Mouse (Mus musculus): ENCODE measurements around the gene Iars2.

Gene Iars2

DNA sequence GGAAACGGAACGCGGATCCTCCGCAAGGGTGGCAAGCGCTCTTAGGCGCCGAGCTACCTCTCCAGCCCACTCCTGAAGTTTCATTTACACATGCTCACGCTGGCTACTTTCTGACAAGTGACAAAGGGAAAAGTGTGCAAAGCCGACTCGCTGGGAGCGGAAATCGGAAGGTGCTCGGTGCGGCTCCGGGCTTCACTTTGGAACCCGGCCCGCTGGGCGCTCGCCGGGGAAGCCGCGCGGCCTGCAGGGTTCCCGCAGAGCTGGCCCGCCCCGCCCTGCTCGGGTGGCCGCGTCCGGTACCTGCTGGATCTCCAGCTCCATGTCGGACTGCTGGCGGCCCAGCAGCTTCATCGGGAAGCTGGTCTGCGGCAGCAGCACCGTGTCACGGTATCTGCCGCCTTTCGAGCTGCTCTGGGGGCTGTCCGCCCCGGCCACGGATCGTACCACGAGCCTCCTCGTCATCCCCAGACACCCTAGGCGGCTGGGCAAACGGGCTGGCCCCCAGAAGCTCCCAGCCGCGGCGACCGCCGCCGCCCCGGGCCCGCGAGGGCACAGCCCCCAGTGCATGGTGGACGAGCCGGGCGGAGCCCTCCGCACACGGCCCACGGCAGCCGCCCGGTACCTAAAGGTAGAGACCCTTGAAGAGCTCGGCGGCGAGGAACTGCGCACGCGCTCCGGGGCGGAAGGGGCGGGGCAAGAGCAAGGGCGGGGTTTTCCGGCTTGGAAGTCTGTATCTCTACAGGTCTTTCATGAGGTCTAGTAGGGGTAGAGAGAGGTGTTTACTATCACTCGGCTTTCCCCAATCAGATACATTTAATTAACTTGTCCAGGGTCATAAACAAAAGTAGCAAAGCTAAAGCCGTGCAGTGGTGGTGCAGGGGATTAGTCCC is at the start of gene Iars2:
Iars2 (minus strand) TSS at position 676 of the 890 bp plus-strand sequence.
- under 1% methylated on average over 76 of the region's 76 CpGs for WGBS

DNA sequence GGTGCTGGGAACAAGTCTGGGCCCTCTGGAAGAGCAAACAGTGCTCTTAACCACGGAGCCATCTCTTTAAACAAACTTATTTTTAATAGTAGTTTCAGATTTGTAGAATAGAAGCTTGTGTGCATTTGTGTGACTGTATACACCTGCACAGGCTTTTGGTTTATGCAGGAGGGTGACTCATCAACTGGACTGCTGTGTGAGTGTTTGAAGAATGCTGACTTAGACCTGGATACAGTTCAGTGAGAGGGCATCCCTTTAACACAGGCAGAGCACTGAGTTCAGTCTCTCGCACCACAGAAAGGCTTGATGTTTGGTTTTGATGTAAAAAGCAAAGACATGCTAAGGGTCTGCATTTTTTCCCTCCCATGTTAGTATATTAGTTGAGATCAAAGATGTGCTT is 48.2 kb upstream of the Iars2 start:
- WGBS = 95% methylated on average over 2 of the region's 2 CpGs

DNA sequence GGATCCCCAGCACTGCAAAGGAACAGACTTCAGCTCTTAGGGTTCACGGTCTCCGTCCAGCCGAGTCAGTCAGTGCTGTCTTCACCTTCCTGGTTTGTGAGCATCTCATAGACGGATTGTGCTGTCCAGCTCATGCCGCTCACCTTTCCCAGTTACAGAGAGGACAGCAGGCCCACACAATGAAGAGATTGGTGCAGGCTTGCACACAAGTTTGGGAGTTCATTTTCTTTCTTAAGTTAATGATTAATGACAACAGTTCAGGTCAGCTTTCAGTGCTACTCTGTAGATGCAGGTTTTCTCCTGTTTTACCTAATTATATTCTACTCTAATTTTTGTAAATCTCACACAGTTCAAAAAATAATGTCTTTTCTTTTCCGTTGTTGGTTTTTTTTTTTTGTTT is 40.8 kb upstream of the Iars2 start:
- 93% methylated on average over 6 of the region's 6 CpGs for WGBS

DNA sequence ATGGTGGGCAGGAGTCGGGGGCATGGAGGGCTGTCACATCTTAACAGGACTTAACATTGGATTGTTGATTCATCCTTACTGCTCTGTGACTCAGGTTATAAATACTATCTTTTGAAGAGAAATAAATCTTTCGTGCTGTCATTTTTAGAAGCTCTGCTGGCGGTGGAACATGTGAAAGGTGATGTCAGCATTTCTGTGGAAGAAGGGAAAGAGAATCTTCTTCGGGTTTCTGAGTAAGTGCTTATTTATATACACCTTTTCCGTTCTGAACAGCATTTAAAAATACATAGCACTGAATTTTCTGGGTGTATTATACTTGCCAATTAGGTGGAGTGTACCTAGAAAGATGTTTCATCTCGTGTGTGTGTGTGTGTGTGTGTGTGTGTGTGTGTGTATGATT is 38.2 kb upstream of the Iars2 start:
- 39% methylated on average over 6 of the region's 6 CpGs for WGBS

DNA sequence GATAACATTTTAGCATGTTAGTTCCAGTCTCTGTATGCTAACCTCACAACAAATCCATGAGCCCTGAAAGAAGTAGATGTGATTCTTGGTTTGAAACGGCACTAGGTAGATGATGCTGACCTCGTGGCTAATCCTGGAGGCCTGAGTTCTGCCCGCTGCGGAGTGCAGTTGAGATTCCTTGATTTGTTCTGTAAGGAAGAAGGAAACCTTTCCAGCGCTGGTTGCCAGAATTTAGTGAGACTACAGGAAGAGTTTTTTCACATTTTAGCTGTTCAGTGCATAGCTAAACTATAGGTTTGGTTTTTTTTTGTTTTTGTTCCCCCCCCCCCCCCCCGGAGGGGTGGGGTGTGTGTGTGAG is 35.0 kb upstream of the Iars2 start:
- 15% methylated on average over 6 of the region's 6 CpGs for WGBS

DNA sequence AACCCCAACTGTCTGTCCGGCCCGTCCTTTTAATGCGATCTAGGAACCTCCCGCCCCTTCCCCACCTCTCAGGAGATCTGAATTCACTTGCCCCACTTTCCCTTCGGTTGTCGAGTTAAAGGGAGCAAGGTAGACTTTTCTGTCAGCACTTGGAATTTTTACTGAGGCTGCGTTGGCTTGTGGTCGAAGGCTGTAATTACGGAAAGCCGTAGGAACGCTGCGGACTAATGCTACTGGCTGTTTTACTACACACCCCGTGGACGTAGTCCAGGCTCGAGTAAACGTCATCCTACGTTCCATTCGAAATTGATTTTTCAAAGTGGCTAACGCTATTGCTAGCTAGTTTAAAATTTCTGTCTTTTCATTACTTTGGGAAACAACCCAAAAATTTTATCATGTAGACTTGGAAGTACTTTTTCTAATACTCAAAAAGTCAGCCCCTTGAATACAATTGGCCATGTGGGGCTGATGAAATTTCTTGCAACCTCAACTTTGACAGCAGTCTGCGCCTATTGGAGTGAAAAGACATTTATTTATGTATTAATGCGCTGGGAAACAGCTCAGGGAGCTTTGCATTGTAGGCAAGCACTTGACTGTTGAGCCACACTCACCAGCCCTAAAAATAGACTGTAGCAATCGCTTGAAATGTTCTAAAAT is 34.5 kb upstream of the Iars2 start:
- WGBS = 2% methylated on average over 22 of the region's 22 CpGs

DNA sequence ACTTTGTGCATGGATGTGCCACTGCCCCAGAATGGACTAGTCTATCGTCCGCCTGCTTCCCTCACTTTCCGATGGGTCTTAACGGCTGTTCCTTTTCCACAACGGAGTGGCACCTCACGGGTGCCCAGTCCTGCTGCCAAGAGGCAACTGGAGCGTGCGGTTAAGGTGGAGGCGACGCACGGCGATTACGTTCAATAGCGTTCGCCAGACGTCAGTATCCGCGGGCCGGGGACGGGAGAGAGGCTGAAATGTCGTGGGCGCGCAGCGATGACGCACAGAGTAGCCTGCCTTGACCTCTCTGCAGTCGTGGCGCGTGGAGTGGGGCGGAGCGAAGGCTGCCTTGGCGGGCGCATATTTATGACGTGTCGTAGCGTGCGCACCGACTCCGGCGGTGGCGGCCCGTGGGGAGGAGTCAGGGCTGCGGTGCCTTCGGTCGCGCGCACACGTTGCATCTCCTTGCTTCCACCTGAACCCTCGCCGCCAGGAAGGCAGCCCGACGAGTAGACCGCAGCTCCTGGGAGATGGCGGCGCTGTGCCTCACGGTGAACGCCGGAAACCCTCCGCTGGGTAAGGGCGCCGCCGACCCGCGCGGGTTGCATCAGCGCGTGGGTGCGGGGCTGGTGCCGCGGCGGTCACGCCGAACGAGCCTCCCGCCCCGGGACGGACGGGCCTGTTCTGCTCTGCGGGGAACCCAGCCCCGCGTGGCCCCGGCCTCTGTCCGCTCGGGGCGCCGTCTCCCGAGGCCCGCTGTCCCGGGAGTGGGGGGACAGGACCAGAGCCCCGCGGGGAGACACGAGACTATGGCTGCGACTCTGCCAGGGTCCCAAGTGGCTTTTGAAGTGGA is 33.7 kb upstream of the Iars2 start, which contains the start of gene Eprs:
Eprs (plus strand) TSS at position 368 of the 844 bp plus-strand sequence.
- WGBS = under 1% methylated on average over 92 of the region's 92 CpGs

DNA sequence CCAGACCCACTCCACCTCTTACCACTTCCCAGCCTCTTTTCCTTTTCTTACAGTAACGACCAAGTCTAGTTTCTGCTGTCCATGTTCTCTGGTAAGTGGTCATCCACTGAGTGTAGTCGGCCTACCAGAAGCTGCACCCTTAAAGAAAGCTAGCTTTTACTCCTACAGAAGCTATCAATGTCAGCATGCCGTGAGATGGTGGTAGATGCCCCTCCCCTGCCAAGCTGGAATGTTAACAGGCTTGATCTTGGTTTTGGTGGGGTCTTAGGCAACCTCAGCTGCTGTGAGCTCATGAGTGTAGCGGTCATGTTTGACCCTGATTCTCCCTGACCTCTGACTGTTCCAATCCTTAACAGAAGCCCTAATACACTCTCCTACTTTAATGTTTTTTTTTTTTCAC is 29.0 kb upstream of the Iars2 start:
- WGBS = 83% methylated on average over 4 of the region's 4 CpGs

DNA sequence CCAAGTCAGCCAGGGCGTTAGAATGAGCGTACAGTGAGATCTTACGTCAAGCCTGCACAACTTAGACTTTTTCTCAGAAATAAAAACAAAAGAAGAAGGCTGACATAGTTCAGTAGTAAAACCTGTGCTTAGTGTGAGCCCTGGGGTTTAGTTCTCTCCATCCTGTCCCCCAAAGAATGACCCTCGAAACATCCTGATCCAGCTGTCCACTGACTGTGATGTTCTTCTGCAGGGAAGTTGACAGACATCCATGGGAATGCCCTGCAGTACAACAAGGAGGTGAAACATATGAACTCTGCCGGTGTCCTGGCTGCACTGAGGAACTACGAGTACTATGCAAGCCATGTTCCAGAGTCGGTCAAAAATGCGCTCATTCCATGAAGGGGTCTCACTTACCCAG is 27.1 kb upstream of the Iars2 start:
- WGBS = 95% methylated on average over 8 of the region's 8 CpGs

DNA sequence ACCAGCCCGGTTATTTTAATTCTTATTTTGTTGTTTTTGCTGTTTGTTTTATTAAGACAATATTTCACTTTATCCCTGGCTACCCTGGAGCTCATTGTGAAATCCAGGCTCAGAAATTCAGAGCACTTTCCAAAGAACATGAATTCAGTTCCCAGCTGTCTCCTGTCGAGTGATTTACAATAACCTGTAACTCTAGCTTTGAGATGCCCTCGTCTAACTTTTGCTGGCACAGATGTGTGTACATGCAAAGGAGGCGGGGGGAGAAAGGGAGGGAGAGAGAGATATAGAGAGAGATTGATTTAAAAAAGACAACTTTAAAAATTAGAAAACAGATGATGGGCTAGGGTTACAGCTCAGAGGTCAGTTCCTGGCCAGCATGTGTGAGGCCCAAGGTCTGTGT is 25.5 kb upstream of the Iars2 start:
- WGBS = 85% methylated on average over 4 of the region's 4 CpGs

DNA sequence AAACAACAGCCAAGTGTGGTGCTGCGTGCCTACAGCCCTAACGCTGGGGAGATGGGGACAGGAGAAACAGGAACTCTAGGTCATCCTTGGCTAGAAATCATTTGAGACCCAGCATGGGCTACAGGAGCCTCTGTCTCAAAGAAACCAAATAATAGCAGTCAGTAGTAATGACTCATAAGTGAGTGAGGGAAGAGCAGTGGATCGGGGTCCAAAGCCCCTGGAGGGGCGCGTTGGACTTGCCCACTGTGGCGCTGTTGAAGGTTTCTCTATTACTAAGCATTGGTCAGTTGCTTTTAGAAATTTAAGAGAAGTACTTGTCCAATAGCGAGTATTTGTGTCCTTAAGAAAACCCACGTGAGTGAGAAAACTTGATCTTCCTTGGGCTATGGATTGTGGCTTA is 24.2 kb upstream of the Iars2 start:
- 98% methylated on average over 8 of the region's 8 CpGs for WGBS

DNA sequence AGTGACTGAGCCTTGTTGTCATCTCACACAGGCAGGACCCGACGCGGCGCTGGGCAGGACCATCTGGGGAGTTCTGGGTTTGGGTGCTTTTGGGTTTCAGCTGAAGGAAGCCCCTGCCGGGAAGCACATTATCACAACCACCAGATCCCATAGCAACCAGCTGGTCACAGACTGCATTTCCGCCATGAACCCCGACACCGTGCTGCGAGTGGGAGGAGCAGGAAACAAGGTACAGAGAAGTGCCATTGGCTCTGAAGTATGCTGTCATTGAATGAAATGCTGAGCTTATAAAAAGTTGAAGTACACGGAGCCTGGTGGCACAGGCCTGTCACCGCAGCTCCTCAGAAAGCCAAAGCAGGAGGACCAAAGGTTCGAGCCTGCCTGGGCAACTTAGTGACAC is 23.0 kb upstream of the Iars2 start:
- WGBS = 87% methylated on average over 12 of the region's 12 CpGs

DNA sequence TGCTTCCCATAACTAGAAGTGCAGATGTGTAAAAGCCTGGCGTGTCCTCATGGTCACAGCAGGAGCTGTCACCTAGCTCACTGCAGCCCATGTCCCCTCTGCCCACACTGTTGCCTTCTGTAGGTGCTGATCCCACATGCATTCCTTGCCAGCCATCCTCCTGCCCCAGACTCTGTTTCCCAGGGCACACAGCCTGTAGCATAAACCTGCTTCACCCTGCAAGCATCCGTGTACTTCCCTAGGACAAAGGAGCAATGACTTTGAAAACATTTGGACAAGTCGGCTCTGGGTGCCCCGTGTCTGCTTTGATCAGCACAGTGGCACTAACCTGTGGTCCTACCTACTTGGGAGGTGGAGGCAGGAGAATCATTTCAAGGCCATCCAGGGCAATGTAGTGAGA is 21.4 kb upstream of the Iars2 start:
- WGBS = 95% methylated on average over 4 of the region's 4 CpGs

DNA sequence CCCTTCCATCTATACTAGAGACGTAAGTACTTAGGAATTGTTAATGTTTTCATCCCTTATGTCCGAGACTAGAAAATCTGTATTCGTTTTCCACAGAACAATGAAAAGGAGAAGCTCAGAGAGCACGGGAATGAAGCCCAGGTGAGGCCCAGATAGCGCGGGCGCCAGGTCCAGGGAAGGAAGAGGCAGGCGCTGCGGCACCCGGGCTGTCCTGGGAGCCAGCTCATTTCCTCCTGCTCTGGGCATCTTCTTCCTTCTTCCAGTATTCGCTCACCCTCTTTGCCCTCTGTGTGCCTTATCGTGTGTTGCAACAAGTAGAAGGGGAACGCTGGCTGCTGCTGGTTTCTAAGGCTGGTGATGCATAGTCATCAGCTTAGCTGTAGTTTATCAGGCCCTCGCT is 20.5 kb upstream of the Iars2 start:
- WGBS = 93% methylated on average over 14 of the region's 14 CpGs

DNA sequence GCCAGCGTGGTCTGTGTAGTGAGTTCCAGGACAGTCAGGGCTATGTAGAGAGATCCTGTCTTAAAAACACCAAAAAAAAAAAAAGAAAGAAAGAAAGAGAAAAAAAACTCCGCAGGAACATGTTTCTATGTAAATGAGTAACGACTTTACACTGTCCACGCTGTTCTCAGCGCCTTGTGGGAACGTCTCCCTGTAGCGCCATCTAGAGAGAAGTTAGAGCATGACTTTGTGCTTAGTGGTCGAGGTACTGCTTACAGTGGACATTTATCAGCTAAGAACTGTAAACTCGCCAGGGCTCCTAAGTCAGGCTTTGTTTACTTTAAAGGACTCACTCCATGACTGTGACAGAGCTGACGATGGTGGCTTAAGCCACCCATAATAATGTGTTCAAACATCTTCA is 17.0 kb upstream of the Iars2 start:
- WGBS = 69% methylated on average over 10 of the region's 10 CpGs

DNA sequence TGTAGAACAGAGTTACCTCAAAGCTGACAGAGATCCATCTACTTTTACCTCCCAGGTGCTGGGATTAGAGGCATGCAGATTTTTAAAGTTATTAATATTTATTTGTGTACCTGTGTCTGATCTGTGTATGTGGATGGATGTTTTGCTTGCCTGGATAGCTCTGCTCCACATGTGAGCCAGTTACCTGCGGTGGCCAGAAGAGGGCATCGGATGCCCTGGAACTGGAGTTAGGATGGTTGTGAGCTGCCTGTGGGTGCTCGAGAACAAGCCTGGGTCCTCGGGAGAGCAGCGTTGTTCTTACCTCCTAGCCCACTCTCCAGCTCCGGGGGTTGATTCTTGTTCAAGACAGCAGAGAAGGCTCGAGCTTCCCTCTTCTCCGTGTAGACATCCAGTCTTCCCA is 14.2 kb upstream of the Iars2 start:
- WGBS = 85% methylated on average over 8 of the region's 8 CpGs

DNA sequence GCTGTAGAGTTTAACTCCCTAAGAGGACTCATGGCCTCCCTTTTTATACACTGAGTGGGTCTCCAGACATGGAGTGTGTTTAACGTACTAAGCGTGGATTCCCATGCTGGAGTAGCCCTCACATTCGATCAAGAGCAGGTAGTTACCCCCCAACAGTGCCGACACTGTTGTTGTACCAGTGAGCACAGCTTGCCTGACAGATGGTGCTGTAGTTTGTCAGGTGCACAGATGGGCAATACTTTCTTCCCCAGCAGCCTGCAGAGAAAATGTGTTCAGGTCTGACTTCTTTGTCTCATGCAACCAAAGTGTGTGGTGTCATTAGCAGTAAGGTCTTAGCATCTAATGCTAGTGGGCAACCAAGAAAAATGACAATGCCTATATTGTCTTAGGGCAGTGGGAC is 13.2 kb upstream of the Iars2 start:
- WGBS = 61% methylated on average over 4 of the region's 4 CpGs

DNA sequence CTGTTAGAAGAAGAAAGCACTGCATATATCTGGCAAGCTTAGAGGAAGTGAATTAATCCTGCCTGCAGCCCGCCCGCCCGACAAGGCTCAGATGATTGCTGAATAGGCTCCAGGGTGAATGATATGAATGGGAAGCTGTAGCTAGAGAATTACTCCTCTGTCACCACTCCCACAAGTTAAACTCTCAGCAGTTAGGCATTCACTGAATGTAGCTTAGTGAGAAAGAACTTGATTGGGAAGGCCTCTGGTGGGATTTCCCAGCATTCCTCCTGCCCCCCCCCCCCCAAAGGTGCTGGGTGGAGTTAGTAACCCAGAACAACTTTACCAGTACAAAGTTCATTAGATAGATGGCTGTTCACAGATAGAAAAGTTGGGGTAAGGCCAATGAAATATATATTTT is 7.3 kb upstream of the Iars2 start:
- WGBS = 28% methylated on average over 3 of the region's 3 CpGs

DNA sequence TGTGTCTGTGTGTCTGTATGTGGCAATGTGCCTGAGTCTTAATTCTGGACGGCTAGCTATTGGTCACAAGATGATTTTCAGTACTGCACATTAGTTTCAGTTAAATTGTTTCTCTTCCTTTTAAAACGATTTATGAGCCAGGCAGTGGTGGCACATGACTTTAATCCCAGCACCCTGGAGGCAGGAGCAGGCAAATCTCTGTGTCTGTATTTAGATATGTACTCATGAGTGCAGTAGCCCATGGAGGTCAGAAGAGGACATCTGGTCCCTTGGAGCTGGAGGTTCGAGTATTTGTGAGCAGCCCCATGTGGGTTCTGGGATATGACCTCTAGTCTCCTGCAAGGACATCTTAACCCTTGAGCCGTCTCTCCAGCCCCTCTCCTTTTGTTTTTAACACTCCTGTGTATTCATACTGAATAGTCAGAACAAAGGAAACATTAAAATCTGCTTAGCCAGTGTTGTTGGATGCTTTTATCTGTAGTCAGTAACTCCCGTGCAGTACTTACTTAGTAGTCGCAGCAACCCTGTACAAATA is 6.1 kb upstream of the Iars2 start:
- WGBS = 65% methylated on average over 6 of the region's 6 CpGs

DNA sequence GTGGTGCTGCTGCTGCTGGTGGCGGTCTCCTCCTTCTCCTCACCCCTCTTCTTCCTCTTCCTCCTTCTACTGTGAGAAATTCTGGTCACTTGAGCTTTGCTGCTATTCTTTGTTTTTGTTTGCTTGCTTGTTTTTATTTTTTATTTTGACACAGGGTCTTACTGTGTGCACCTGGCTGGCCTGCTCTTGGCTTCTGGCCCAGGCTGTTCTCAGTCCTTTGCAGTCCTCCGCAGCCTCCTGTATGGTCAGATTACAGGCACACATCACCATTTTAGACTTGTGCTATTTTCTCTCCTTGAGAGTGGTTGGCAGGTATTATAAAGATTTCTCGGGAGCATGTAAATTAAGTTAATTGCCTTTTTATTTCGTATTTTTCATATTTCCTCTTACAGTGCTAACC is 4.9 kb upstream of the Iars2 start:
- 63% methylated on average over 4 of the region's 4 CpGs for WGBS

DNA sequence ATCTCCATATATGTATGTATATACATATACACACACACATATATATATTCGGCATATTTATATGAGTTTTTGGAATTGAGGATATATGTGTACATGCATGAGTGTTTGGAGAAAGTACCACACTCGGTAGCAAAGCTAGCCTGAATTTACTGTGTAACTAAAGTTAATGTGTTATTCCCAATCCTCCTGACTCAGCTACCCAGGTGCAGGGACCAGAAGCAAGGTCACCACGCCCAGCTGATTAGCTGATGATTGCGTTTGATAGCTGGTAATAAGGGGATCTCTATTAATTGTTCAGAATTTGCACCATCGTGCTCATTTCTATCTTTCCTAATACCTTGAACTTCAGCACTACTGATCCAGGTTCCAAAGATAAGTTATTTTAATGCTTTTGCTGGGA is 4.5 kb upstream of the Iars2 start:
- WGBS = 78% methylated on average over 5 of the region's 5 CpGs

DNA sequence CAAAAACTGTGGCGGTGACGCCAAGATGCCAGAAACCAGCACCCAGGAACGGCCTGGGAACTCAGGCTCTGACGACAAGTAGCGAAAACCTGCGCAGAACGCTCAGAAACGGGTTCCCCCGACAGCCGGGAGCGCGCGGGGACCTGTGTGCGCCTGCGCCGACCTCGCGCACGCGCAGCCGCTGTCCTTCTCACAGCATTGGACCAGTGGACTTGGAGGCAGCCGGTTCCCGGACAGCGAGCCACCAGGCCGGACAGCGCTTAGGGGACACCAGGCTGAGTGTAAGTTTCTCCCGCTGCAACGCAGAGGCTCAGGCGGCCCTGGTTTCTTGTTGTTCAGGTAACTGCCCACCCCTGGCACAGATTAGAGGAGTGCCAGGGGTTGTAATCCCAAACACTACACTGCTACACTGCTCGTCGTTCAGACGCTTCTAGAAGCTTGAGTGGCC is 2.8 kb upstream of the Iars2 start, which contains the start of gene Bpnt1:
Bpnt1 (plus strand) TSS at position 167 of the 448 bp plus-strand sequence.
- WGBS = under 1% methylated on average over 32 of the region's 32 CpGs
